Mouse (Mus musculus) midbrain, embryonic 13.5 days (tissue): ENCODE measurements around the gene Gfpt1. TPM values are rescaled to one million over a fixed set of nuclear protein-coding genes. Genes with fewer than 3 reads are reported as not detected.
"Not testable (repeated sequence)": the region's sequence is repeated elsewhere in the genome, so short reads cannot be mapped to it uniquely, and the experiment has no call there.

Experiments used
- ATAC-seq: fragments of 200-750 bp; cut with Nextera tagmentation; 2 replicates; pipeline ENCODE4 v1.8.0; 2017; ENCODE audit warnings: mild to moderate bottlenecking, moderate TSS enrichment, moderate library complexity
- H3K27ac ChIP-seq: fragments of 300-500 bp; sonication (generic); 2 replicates; pipeline ENCODE4 v1.5.1; 2015; ENCODE audit warnings: inconsistent platforms, mild to moderate bottlenecking, moderate library complexity
- H3K27me3 ChIP-seq: fragments of 300-500 bp; sonication (generic); 2 replicates; pipeline ENCODE4 v1.6.1; 2015; ENCODE audit warnings: mild to moderate bottlenecking, inconsistent platforms
- H3K36me3 ChIP-seq: fragments of 300-500 bp; sonication (generic); 2 replicates; pipeline ENCODE4 v1.6.1; 2015; ENCODE audit warnings: mild to moderate bottlenecking, inconsistent platforms
- H3K4me1 ChIP-seq: fragments of 300-500 bp; sonication (generic); replicated peaks from 2 replicates; pipeline ENCODE4 v1.6.1; 2015; ENCODE audit warnings: inconsistent platforms
- H3K4me2 ChIP-seq: fragments of 300-500 bp; sonication (generic); replicated peaks from 2 replicates; pipeline ENCODE4 v1.6.1; 2015; ENCODE audit warnings: moderate library complexity, mild to moderate bottlenecking, inconsistent platforms
- H3K4me3 ChIP-seq: fragments of 300-500 bp; sonication (generic); replicated peaks from 2 replicates; pipeline ENCODE4 v1.5.1; 2015; ENCODE audit warnings: mild to moderate bottlenecking, inconsistent platforms
- H3K9ac ChIP-seq: fragments of 300-500 bp; sonication (generic); replicated peaks from 2 replicates; pipeline ENCODE4 v1.6.1; 2015; ENCODE audit warnings: mild to moderate bottlenecking, inconsistent platforms
- H3K9me3 ChIP-seq: fragments of 300-500 bp; sonication (generic); 2 replicates; pipeline ENCODE4 v1.6.1; 2016; ENCODE audit warnings: mild to moderate bottlenecking, inconsistent platforms
- WGBS: fragments of 180-500 bp; shearing (Covaris S2); methylation state at CpG from one replicate; pipeline ENCODE4 v1.1.7; 2015; 5-methylcytosine and 5-hydroxymethylcytosine counted together
- polyA plus RNA-seq: library from polyadenylated mRNA; unstranded; fragments of >200 nt; fragmentation: Nextera tagmentation; extraction: Ambion mirVana; gene quantifications from 2 replicates; pipeline ENCODE4 v1.2.1, GENCODE M21; 2015

Gfpt1 gene
- polyA plus RNA-seq, 1 experiment from 2014 or later = 20.1 TPM

DNA sequence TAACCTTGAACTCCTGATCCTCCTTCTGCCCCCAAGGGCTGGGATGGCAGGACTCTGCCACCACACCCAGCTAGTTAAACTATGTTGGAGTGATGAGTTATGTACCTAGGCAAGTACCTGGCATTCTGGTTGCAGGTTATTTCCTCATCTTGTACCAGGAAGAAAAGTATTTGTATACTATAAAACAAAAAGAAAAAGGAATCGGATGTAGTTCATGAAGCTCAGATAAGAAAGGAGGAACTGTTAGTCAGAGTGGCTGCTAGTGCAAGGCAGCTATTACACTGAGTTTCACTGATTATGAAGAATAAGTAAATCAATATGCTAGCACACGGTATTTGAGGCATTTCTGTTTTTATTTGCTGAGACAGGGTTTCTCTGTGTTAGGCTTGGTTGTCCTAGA lies 2.2 kb downstream of the Gfpt1 start:
- ATAC-seq = no peak
- no peak overlapping the region for H3K9ac ChIP-seq
- 91% methylated on average over 2 of the region's 2 CpGs for WGBS

DNA sequence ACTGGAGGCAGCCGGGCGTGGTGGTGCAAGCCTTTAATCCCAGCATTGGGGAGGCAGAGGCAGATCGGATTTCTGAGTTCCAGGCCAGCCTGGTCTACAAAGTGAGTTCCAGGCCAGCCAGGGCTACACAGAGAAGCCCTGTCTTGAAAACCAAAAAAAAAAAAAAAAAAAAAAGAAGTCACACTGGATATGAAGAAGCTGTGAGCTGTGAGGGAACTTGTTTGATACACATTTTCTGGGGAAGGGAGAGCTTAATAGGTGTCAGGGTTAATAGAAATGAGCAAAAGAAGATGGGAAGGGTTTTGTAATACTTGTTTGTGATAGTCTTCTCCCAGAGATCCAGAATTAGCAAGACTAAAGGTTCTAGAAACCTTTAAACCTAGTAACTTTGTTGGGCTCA lies 2.9 kb downstream of the Gfpt1 start:
- WGBS = 52% methylated on average over 3 of the region's 3 CpGs
- Histone ChIP-seq H3K27me3 (no peaks in the 10 kb centered on the region), H3K4me1 (peaks cover 17% of the 10 kb centered on the region), H3K9ac (no peak overlapping the region), H3K4me3 (no peak overlapping the region), H3K27ac (no peak overlapping the region), H3K9me3 (no peaks in the 10 kb centered on the region), H3K4me2 (no peak overlapping the region), H3K36me3 (peaks cover 5% of the 10 kb centered on the region)
- no peak for ATAC-seq

More for the DNA sequence above, 2.2 kb downstream of the Gfpt1 start:
- Histone ChIP-seq H3K4me1 (peaks cover 17% of the 10 kb centered on the region), H3K9me3 (no peaks in the 10 kb centered on the region), H3K4me2 (no peak overlapping the region), H3K27me3 (no peaks in the 10 kb centered on the region), H3K27ac (no peak overlapping the region), H3K4me3 (no peak overlapping the region), H3K36me3 (peaks cover 5% of the 10 kb centered on the region)

DNA sequence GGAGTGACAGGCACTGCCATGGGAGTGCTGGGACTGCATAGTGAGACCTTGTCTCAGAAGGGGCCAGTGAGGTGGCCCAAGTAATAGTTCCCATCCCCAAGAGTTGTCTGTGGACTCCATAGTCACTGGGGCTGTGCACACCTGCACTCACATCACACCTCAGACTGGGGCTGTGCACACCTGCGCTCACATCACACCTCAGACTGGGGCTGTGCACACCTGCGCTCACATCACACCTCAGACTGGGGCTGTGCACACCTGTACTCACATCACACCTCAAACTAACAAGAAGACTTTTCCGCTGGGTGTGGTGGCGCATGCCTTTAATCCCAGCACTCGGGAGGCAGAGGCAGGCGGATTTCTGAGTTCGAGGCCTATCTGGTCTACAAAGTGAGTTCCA lies 6.1 kb downstream of the Gfpt1 start:
- peaks cover 31% of the 10 kb centered on the region for H3K36me3 ChIP-seq
- not testable (repeated sequence) for H3K9me3 ChIP-seq, H3K4me3 ChIP-seq, H3K9ac ChIP-seq, ATAC-seq, H3K4me2 ChIP-seq, H3K27me3 ChIP-seq, H3K27ac ChIP-seq
- H3K4me1 ChIP-seq = peaks cover 11% of the 10 kb centered on the region
- WGBS = 97% methylated on average over 7 of the region's 7 CpGs

DNA sequence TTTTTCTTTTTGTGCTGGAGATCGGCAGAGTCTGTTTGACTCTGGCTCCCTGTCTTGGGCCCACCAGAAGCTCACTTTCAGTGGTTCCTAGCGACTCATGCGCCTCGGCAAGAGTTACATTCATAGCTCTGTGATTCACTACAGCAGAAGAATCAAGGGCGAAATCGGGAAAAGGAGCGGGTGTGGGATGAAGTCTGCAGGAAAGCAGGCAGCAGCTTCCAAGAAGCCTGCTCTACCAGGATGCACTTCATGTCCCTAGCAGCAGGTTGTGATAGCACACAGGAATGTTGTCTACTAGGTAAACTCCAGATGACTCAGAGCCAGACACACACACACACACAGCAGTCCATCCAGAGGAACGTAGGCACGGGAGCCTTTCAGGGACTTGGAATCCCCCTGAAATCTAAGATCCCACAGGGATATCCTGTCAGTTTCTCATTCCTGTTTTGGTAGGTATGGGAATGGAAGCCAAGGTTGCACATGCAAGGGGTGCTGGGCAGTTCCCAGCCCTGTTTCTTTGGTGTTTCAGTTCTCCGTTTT lies 9.3 kb downstream of the Gfpt1 start:
- H3K36me3 ChIP-seq = peaks cover 58% of the 10 kb centered on the region

GRCm38 (mm10) chr6:87054193-87054592 lies 11.5 kb downstream of the Gfpt1 start:
- Histone ChIP-seq H3K36me3 (peaks cover 75% of the 10 kb centered on the region), H3K4me1 (no peaks in the 10 kb centered on the region), H3K27me3 (no peaks in the 10 kb centered on the region), H3K4me3 (no peak overlapping the region), H3K27ac (no peak overlapping the region), H3K9me3 (no peaks in the 10 kb centered on the region), H3K4me2 (no peak overlapping the region), H3K9ac (no peak overlapping the region)
- no peak for ATAC-seq
- 92% methylated on average over 8 of the region's 8 CpGs for WGBS

More for the DNA sequence above, 9.3 kb downstream of the Gfpt1 start:
- Histone ChIP-seq H3K27me3 (no peaks in the 10 kb centered on the region), H3K9ac (no peak overlapping the region), H3K4me1 (no peaks in the 10 kb centered on the region), H3K27ac (no peak overlapping the region), H3K4me3 (no peak overlapping the region), H3K9me3 (no peaks in the 10 kb centered on the region), H3K4me2 (no peak overlapping the region)
- ATAC-seq = no peak
- WGBS = 96% methylated on average over 10 of the region's 10 CpGs

GRCm38 (mm10) chr6:87059754-87060153 lies 17.1 kb downstream of the Gfpt1 start:
- Histone ChIP-seq H3K36me3 (peaks cover 81% of the 10 kb centered on the region), H3K4me3 (no peak overlapping the region), H3K4me1 (no peaks in the 10 kb centered on the region), H3K9ac (no peak overlapping the region), H3K27me3 (no peaks in the 10 kb centered on the region), H3K9me3 (no peaks in the 10 kb centered on the region), H3K4me2 (no peak overlapping the region), H3K27ac (no peak overlapping the region)
- 100% methylated on average over 1 of the region's 1 CpGs for WGBS
- no peak for ATAC-seq

- H3K27me3 ChIP-seq = no peaks in the 10 kb centered on the region
- H3K4me1 ChIP-seq = no peaks in the 10 kb centered on the region
- 94% methylated on average over 4 of the region's 4 CpGs for WGBS
- peaks cover 80% of the 10 kb centered on the region for H3K36me3 ChIP-seq
- no peak overlapping the region for H3K9ac ChIP-seq
- H3K4me3 ChIP-seq = no peak overlapping the region
- no peak overlapping the region for H3K27ac ChIP-seq
- ATAC-seq = no peak
- no peak overlapping the region for H3K4me2 ChIP-seq
- H3K9me3 ChIP-seq = no peaks in the 10 kb centered on the region
Observed at GRCm38 (mm10) chr6:87063586-87063985, 20.9 kb downstream of the Gfpt1 start.

GRCm38 (mm10) chr6:87068209-87068608 lies 25.6 kb downstream of the Gfpt1 start:
- no peak overlapping the region for H3K9ac ChIP-seq
- H3K36me3 ChIP-seq = peaks cover 78% of the 10 kb centered on the region
- 89% methylated on average over 2 of the region's 2 CpGs for WGBS
- H3K4me1 ChIP-seq = no peaks in the 10 kb centered on the region
- no peaks in the 10 kb centered on the region for H3K9me3 ChIP-seq
- no peak overlapping the region for H3K4me3 ChIP-seq
- ATAC-seq = no peak
- H3K27me3 ChIP-seq = no peaks in the 10 kb centered on the region
- H3K4me2 ChIP-seq = no peak overlapping the region
- H3K27ac ChIP-seq = no peak overlapping the region

DNA sequence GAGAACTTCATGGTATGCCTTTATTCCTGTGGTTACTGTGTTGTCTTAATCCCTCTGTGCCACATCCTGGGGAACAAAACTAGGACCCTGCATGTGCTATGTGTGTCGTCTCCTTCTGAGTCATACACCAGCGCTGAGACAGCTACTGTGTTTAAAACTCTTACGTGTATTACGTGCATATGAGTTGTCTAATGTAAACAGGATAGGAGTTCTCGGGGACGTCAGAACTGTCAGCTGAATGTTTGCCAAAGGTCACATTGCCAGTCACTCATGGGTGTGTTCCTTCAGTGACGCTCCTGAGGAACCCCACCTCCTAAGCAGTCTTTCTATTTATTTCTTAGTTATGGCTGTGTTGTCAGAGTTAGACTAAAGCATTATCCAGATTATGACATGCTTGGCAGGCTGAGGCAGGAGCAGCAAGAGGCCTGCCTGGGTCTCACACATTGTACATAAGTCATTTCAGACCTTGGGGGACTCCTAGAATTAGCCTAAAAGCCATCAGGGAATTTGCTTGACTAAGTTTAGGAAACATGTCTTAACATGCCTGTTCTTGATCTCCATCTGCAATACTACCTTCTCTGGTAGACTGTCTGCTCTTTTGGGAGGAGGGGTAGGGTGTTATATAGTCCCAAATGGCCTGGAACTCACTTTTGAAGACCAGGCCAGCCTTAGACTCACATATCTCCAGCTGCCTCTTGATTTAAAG lies 26.7 kb downstream of the Gfpt1 start:
- Histone ChIP-seq H3K9ac (no peak overlapping the region), H3K4me1 (no peaks in the 10 kb centered on the region), H3K4me2 (no peak overlapping the region), H3K27me3 (no peaks in the 10 kb centered on the region), H3K27ac (no peak overlapping the region), H3K9me3 (no peaks in the 10 kb centered on the region), H3K4me3 (no peak overlapping the region), H3K36me3 (peaks cover 78% of the 10 kb centered on the region)
- WGBS = 94% methylated on average over 7 of the region's 7 CpGs
- no peak for ATAC-seq

GRCm38 (mm10) chr6:87070641-87071040 lies 28.0 kb downstream of the Gfpt1 start:
- Histone ChIP-seq H3K36me3 (peaks cover 67% of the 10 kb centered on the region), H3K4me3 (no peak overlapping the region), H3K4me1 (no peaks in the 10 kb centered on the region), H3K9me3 (no peaks in the 10 kb centered on the region), H3K4me2 (no peak overlapping the region), H3K27me3 (no peaks in the 10 kb centered on the region), H3K27ac (no peak overlapping the region), H3K9ac (no peak overlapping the region)
- 93% methylated on average over 4 of the region's 4 CpGs for WGBS
- no peak for ATAC-seq

DNA sequence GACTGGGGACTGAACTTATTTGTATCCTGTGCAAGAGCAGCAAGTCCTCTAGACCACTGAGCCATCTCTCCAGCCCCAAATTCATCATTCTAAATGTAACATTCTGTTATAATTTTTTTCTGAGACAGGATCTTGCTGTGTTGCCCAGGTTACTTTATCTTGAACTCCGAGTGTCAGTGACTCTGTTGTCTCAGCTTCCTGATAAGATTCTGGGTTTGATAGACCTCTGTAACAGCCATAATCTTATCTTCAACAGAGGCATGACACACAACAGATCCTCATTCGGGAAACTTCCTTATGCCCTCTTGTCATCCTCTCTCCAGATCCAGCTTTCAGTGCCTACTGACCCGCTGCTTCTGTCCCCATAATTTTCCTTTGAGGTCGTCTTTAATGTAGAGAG lies 30.1 kb downstream of the Gfpt1 start:
- Histone ChIP-seq H3K9ac (no peak overlapping the region), H3K27ac (no peak overlapping the region), H3K27me3 (no peaks in the 10 kb centered on the region), H3K4me2 (no peak overlapping the region), H3K36me3 (peaks cover 61% of the 10 kb centered on the region), H3K9me3 (no peaks in the 10 kb centered on the region), H3K4me1 (no peaks in the 10 kb centered on the region), H3K4me3 (no peak overlapping the region)
- 91% methylated on average over 4 of the region's 4 CpGs for WGBS
- no peak for ATAC-seq

- Histone ChIP-seq H3K4me3 (no peak overlapping the region), H3K9me3 (no peaks in the 10 kb centered on the region), H3K27me3 (no peaks in the 10 kb centered on the region), H3K4me1 (no peaks in the 10 kb centered on the region), H3K9ac (no peak overlapping the region), H3K36me3 (peaks cover 52% of the 10 kb centered on the region), H3K4me2 (no peak overlapping the region), H3K27ac (no peak overlapping the region)
- ATAC-seq = no peak
- WGBS = 85% methylated on average over 3 of the region's 3 CpGs
Observed at GRCm38 (mm10) chr6:87075092-87075685, 32.5 kb downstream of the Gfpt1 start.
